Mouse (Mus musculus) neural tube, embryonic 14.5 days (tissue): ENCODE measurements around the gene Tmem110. TPM values are rescaled to one million over a fixed set of nuclear protein-coding genes. Genes with fewer than 3 reads are reported as not detected.

Experiments used
- ATAC-seq: fragments of 200-750 bp; cut with Nextera tagmentation; 2 replicates; pipeline ENCODE4 v1.8.0; 2017; ENCODE audit warnings: low read depth, mild to moderate bottlenecking, moderate TSS enrichment, moderate library complexity
- H3K27ac ChIP-seq: fragments of 300-500 bp; sonication (generic); 2 replicates; pipeline ENCODE4 v1.5.1; 2014; ENCODE audit warnings: low read depth, mild to moderate bottlenecking, control low read depth, low read length, moderate library complexity, mixed read lengths
- H3K27me3 ChIP-seq: fragments of 300-500 bp; sonication (generic); 2 replicates; pipeline ENCODE4 v1.6.1; 2014; ENCODE audit warnings: low read length; ENCODE audit not compliant: control insufficient read depth, insufficient read depth
- H3K36me3 ChIP-seq: fragments of 300-500 bp; sonication (generic); 2 replicates; pipeline ENCODE4 v1.6.1; 2014; ENCODE audit warnings: low read length, mixed read lengths; ENCODE audit not compliant: control insufficient read depth, insufficient read depth
- H3K4me1 ChIP-seq: fragments of 300-500 bp; sonication (generic); 2 replicates; pipeline ENCODE4 v1.6.1; 2014; ENCODE audit warnings: low read length; ENCODE audit not compliant: control insufficient read depth, insufficient read depth
- H3K4me2 ChIP-seq: fragments of 300-500 bp; sonication (generic); 2 replicates; pipeline ENCODE4 v1.6.1; 2014; ENCODE audit warnings: mild to moderate bottlenecking, low read depth, low read length, control low read depth
- H3K4me3 ChIP-seq: fragments of 300-500 bp; sonication (generic); 2 replicates; pipeline ENCODE4 v1.5.1; 2014; ENCODE audit warnings: low read depth, low read length, control low read depth, mixed read lengths
- H3K9ac ChIP-seq: fragments of 300-500 bp; sonication (generic); replicated peaks from 2 replicates; pipeline ENCODE4 v1.6.1; 2014; ENCODE audit warnings: low read depth, mild to moderate bottlenecking, control low read depth, low read length, mixed read lengths
- H3K9me3 ChIP-seq: fragments of 300-500 bp; sonication (generic); 2 replicates; pipeline ENCODE4 v1.6.1; 2016; ENCODE audit warnings: low read length; ENCODE audit not compliant: control insufficient read depth
- WGBS: fragments of 180-500 bp; shearing (Covaris S2); extraction: QIAGEN DNeasy Blood & Tissue Kit; methylation state at CpG from one replicate; pipeline ENCODE4 v1.1.7; 2014; 5-methylcytosine and 5-hydroxymethylcytosine counted together
- polyA plus RNA-seq: library from polyadenylated mRNA; unstranded; fragments of >200 nt; fragmentation: Nextera tagmentation; extraction: Ambion mirVana; gene quantifications from 2 replicates; pipeline ENCODE4 v1.2.1, GENCODE M21; 2014

The Tmem110 gene
- polyA plus RNA-seq, 1 experiment from 2014 or later = 19.3 TPM

GRCm38 (mm10) chr14:30880251-30880650 lies 54.9 kb downstream of the Tmem110 start:
- no peak overlapping the region for H3K4me3 ChIP-seq
- H3K9me3 ChIP-seq = no peaks in the 10 kb centered on the region
- H3K4me1 ChIP-seq = no peaks in the 10 kb centered on the region
- no peak for ATAC-seq
- H3K4me2 ChIP-seq = no peak overlapping the region
- no peak overlapping the region for H3K27ac ChIP-seq
- H3K9ac ChIP-seq = no peak overlapping the region
- WGBS = 82% methylated on average over 8 of the region's 8 CpGs
- H3K36me3 ChIP-seq = peaks cover 3% of the 10 kb centered on the region; the same call in 1 of the 2 replicates
- H3K27me3 ChIP-seq = no peaks in the 10 kb centered on the region

- ATAC-seq = no peak
- H3K4me1 ChIP-seq = no peaks in the 10 kb centered on the region
- H3K4me2 ChIP-seq = no peak overlapping the region
- no peak overlapping the region for H3K27ac ChIP-seq
- H3K27me3 ChIP-seq = no peaks in the 10 kb centered on the region
- 85% methylated on average over 17 of the region's 17 CpGs for WGBS
- no peak overlapping the region for H3K9ac ChIP-seq
- no peaks in the 10 kb centered on the region for H3K36me3 ChIP-seq
- no peak overlapping the region for H3K4me3 ChIP-seq
- no peaks in the 10 kb centered on the region for H3K9me3 ChIP-seq
These were observed 55.7 kb downstream of the Tmem110 start for GRCm38 (mm10) chr14:30880811-30881717.

- WGBS = 92% methylated on average over 3 of the region's 3 CpGs
- no peak overlapping the region for H3K4me2 ChIP-seq
- H3K36me3 ChIP-seq = no peaks in the 10 kb centered on the region
- H3K9ac ChIP-seq = no peak overlapping the region
- no peak for ATAC-seq
- no peak overlapping the region for H3K4me3 ChIP-seq
- no peaks in the 10 kb centered on the region for H3K9me3 ChIP-seq
- H3K4me1 ChIP-seq = no peaks in the 10 kb centered on the region
- H3K27me3 ChIP-seq = no peaks in the 10 kb centered on the region
- no peak overlapping the region for H3K27ac ChIP-seq
These were observed 56.3 kb downstream of the Tmem110 start for GRCm38 (mm10) chr14:30881718-30882108.

GRCm38 (mm10) chr14:30885298-30885697 lies 59.9 kb downstream of the Tmem110 start:
- Histone ChIP-seq H3K4me1 (no peaks in the 10 kb centered on the region), H3K4me2 (no peak overlapping the region), H3K9ac (no peak overlapping the region), H3K9me3 (no peaks in the 10 kb centered on the region), H3K4me3 (no peak overlapping the region), H3K36me3 (no peaks in the 10 kb centered on the region), H3K27me3 (no peaks in the 10 kb centered on the region), H3K27ac (no peak overlapping the region)
- ATAC-seq = no peak
- 33% methylated on average over 3 of the region's 3 CpGs for WGBS

- no peaks in the 10 kb centered on the region for H3K27me3 ChIP-seq
- H3K4me1 ChIP-seq = no peaks in the 10 kb centered on the region
- no peak within 1 kb of the TSS for H3K4me3 ChIP-seq
- H3K27ac ChIP-seq = no peak within 1 kb of the TSS
- WGBS = 91% methylated on average over 3 of the region's 3 CpGs
- no peaks in the 10 kb centered on the region for H3K36me3 ChIP-seq
- no peak within 1 kb of the TSS for H3K4me2 ChIP-seq
- no peaks in the 10 kb centered on the region for H3K9me3 ChIP-seq
- no peak within 1 kb of the TSS for H3K9ac ChIP-seq
- ATAC-seq = no peak
These were observed 60.8 kb downstream of the Tmem110 start, which contains the start of gene Itih4 for GRCm38 (mm10) chr14:30886204-30886603. Itih4 (plus strand) TSS chr14:30886476.

GRCm38 (mm10) chr14:30888271-30888732 lies 62.9 kb downstream of the Tmem110 start:
- 12% methylated on average over 9 of the region's 9 CpGs for WGBS
- H3K9me3 ChIP-seq = no peaks in the 10 kb centered on the region
- no peak overlapping the region for H3K9ac ChIP-seq
- ATAC-seq = no peak
- H3K36me3 ChIP-seq = no peaks in the 10 kb centered on the region
- no peak overlapping the region for H3K4me3 ChIP-seq
- H3K27ac ChIP-seq = no peak overlapping the region
- H3K27me3 ChIP-seq = no peaks in the 10 kb centered on the region
- no peaks in the 10 kb centered on the region for H3K4me1 ChIP-seq
- H3K4me2 ChIP-seq = no peak overlapping the region

- no peak for ATAC-seq
- Histone ChIP-seq H3K4me1 (no peaks in the 10 kb centered on the region), H3K4me2 (no peak overlapping the region), H3K36me3 (no peaks in the 10 kb centered on the region), H3K27me3 (no peaks in the 10 kb centered on the region), H3K27ac (no peak overlapping the region), H3K4me3 (no peak overlapping the region), H3K9me3 (no peaks in the 10 kb centered on the region), H3K9ac (no peak overlapping the region)
- 25% methylated on average over 3 of the region's 3 CpGs for WGBS
These were observed 74.6 kb downstream of the Tmem110 start for GRCm38 (mm10) chr14:30899972-30900371.

GRCm38 (mm10) chr14:30902628-30903027 lies 77.2 kb downstream of the Tmem110 start:
- Histone ChIP-seq H3K4me1 (no peaks in the 10 kb centered on the region), H3K36me3 (no peaks in the 10 kb centered on the region), H3K9ac (no peak overlapping the region), H3K9me3 (no peaks in the 10 kb centered on the region), H3K27ac (no peak overlapping the region), H3K4me3 (no peak overlapping the region), H3K27me3 (no peaks in the 10 kb centered on the region), H3K4me2 (no peak overlapping the region)
- WGBS = 94% methylated on average over 5 of the region's 5 CpGs
- ATAC-seq = no peak

- Histone ChIP-seq H3K4me1 (no peaks in the 10 kb centered on the region), H3K9me3 (no peaks in the 10 kb centered on the region), H3K4me2 (no peak overlapping the region), H3K27ac (no peak overlapping the region), H3K4me3 (no peak overlapping the region), H3K9ac (no peak overlapping the region), H3K27me3 (no peaks in the 10 kb centered on the region), H3K36me3 (no peaks in the 10 kb centered on the region)
- ATAC-seq = no peak
- WGBS = 66% methylated on average over 3 of the region's 3 CpGs
These were observed 77.6 kb downstream of the Tmem110 start for GRCm38 (mm10) chr14:30903036-30903435.
